Mouse (Mus musculus): Measurements from ENCODE around the gene Rassf5.

DNA sequence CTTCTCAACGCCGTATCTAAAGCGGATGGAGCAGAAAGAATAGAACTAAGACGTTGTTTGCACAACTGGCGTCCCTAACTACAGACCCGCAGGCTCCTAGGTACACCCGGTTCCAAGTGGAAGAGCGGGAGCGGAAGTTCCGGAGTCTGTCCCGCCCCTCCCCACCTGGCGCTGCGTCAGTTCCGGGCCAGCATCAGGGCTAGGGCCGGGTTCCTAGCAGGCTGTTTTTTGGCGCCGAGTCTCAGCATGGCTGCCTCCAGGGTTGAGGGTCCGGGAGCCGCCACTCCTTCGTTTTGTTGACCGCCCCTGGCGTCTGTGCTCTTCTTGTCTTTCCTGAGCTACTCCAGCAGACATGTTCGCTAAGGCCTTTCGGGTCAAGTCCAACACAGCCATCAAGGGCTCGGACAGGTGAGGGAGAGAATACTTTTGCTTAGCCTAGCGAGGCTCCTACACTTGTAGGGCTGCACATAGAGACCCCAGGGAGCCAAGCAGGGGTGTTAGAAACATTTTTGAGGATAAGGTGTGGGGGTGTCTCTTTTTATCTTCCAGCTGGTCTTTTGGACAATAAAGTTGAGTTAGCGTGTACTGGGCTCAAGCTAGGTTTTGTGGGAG, 91.9 kb downstream of the Rassf5 start, which contains the start of gene Eif2d:
- TF ChIP-seq GATA1 (IDR thresholded peaks at IDR 0.05; ENCODE audit: low read length), result no peak
- TF ChIP-seq TAL1 (IDR thresholded peaks at IDR 0.05; ENCODE audit: low read length), result no peak
